Mouse (Mus musculus): ENCODE measurements around the gene Cdh3. TPM values are rescaled to one million over a fixed set of nuclear protein-coding genes. Genes with fewer than 3 reads are reported as not detected.
A peak's percentile ranks its signal among the peaks of the same experiment; 100 is the strongest.

The Cdh3 gene
- polyA plus RNA-seq, 1 experiment: not detected

DNA sequence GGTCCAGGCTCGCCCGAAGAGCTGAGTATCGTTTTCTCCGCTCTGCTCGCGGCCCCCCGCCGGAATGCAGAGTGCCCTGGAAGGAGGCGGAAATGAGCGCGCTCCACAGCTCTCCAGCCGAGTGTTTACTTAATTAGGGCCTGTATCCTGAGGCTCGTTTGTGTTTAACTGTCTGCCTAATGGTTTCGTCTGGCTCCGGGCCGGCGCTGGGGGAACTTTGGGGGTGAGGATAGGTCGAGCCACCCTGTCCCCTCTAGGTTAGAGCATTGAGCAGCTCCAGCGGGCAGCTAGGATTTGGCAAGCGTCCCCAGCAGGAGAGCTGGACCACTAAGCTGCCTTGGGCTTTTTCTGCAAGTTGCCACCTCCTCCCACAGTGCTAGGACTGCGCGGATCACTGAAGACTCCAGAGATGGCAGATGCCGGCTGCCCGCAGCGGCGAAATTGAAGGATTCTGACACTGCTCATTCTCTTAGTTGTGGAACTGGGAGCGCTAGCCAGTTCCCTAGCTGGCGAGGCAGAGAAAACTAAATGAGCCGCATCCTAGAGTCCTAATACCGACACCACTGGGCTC lies 2.8 kb upstream of the Cdh3 start:
- TF ChIP-seq POLR2A (IDR thresholded peaks at IDR 0.05; ENCODE audit: insufficient read depth, low read depth, low read length): no peak
- no peak for TF ChIP-seq CTCF (IDR thresholded peaks at IDR 0.05; ENCODE audit: insufficient read depth, low read depth, low read length)
- Histone ChIP-seq H3K4me3 (ENCODE audit: insufficient read depth, low read depth, low read length) (peak overlapping the region; percentile 17), H3K4me1 (ENCODE audit: control insufficient read depth, insufficient read depth, low read length) (peaks cover 21% of the 10 kb centered on the region), H3K27ac (ENCODE audit: insufficient read depth, low read depth, low read length) (no peak overlapping the region)
- WGBS: 3% methylated on average over 30 of the region's 30 CpGs

DNA sequence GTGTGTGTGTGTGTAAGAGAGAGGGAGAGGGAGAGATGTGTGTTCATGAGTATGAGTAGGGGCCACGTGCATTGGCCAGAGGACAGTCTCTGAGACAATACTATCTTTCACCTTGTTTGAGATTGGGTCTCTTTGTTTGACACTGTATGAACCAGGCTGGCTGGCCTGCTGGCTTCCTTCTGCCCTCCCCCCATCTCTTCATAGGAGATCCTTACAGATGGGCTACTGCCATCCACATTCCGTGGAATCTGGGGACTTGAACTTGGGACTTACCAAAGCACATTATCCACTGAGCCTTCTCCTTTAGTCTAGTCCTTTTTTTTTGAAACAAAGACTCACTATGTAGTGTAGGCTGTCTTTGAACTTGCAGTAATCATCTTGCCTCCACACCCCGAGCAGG lies 2.2 kb upstream of the Cdh3 start:
- WGBS: 35% methylated on average over 3 of the region's 3 CpGs
- Histone ChIP-seq H3K4me1 (ENCODE audit: control insufficient read depth, insufficient read depth, low read length) (peaks cover 21% of the 10 kb centered on the region), H3K27ac (ENCODE audit: insufficient read depth, low read depth, low read length) (no peak overlapping the region), H3K4me3 (ENCODE audit: insufficient read depth, low read depth, low read length) (no peak overlapping the region)
- TF ChIP-seq CTCF (IDR thresholded peaks at IDR 0.05; ENCODE audit: insufficient read depth, low read depth, low read length): no peak
- TF ChIP-seq POLR2A (IDR thresholded peaks at IDR 0.05; ENCODE audit: insufficient read depth, low read depth, low read length): no peak

DNA sequence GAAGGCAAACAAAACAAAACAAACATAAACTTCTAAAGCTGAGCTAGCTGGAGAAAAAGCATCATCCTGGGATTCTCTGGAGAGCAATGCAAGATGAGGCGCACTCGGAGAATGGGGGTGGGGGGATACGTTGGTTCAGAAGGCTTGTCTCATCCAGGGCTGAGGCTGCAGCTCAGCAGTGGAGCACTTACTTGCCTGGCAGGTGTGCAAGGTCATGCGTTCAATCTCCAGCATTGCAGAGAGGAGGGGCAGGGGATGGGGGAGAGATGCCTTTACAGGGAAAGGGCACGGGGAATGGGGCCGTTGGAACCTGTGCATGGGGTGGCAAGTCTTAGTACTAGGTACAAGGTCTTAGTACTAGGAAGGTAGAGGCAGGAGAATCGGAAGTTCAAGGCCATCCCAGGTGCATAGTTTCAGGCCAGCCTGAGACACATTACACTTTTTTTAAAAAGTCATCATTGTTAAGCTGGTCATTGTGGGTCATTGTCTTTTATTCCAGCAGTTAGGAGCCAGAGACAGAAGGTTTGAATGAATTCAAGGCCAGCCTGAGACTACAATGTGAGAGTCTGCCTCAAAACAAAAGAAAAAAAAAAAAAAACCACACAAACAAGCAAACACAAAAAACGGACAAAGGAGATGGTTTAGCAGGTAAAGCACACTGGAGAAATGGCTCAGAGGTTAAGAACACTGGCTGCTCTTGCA lies 1.5 kb upstream of the Cdh3 start:
- no peak for TF ChIP-seq CTCF (IDR thresholded peaks at IDR 0.05; ENCODE audit: insufficient read depth, low read depth, low read length)
- no peak for TF ChIP-seq POLR2A (IDR thresholded peaks at IDR 0.05; ENCODE audit: insufficient read depth, low read depth, low read length)
- WGBS: 64% methylated on average over 8 of the region's 8 CpGs
- Histone ChIP-seq H3K4me1 (ENCODE audit: control insufficient read depth, insufficient read depth, low read length) (peaks cover 21% of the 10 kb centered on the region), H3K4me3 (ENCODE audit: insufficient read depth, low read depth, low read length) (no peak overlapping the region), H3K27ac (ENCODE audit: insufficient read depth, low read depth, low read length) (no peak overlapping the region)

DNA sequence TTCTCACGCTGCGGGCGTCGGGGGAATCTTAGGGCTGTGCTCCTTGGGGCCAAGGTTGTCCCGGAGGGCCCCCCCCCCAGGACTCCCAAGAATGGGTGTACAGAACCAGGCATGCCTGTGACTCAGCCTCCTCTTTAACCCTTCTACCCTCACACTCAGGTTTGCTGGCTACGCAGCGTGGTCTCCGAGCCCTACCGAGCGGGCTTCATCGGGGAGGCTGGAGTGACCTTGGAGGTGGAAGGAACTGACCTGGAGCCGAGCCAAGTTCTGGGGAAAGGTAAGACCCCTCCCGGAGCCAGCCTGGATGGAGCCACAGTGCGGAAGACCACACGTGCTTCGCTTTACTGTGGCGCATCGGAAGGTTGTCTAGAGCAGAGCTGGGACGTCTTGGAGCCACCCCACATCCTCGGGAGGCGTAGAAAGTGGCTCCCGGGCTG lies 392 bp downstream of the Cdh3 start:
- 2% methylated on average over 22 of the region's 22 CpGs for WGBS
- Histone ChIP-seq H3K4me1 (ENCODE audit: control insufficient read depth, insufficient read depth, low read length) (peaks cover 21% of the 10 kb centered on the region), H3K27ac (ENCODE audit: insufficient read depth, low read depth, low read length) (no peak overlapping the region), H3K4me3 (ENCODE audit: insufficient read depth, low read depth, low read length) (peak overlapping the region; percentile 8)
- TF ChIP-seq CTCF (IDR thresholded peaks at IDR 0.05; ENCODE audit: insufficient read depth, low read depth, low read length) (no peak), POLR2A (IDR thresholded peaks at IDR 0.05; ENCODE audit: insufficient read depth, low read depth, low read length) (no peak)

DNA sequence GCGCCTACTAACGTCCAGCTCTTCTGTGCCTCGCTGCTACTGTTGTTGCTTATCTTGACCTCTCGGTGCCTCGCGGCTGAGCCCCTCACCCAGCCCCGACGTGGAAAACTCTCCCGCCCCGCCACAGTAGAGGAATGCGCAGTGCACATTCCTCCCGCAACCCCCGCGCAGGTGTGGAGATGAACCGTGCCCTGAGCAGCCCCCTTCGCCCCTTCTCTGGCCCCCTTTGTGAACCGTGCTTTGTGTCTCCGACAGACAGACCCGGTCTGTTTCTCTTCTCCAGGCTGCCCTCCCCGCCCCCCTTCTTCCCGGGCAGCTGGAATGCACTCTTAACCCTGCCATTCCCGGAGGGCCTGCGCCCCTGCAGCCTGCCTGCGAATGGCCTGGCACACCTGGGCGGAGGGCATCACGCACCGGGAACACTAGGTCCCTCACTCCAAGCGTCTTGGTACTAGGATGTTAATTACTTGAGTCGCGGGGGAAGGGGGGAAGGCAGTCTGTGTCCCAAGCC lies 895 bp downstream of the Cdh3 start:
- Histone ChIP-seq H3K27ac (ENCODE audit: insufficient read depth, low read depth, low read length) (no peak overlapping the region), H3K4me1 (ENCODE audit: control insufficient read depth, insufficient read depth, low read length) (peaks cover 21% of the 10 kb centered on the region), H3K4me3 (ENCODE audit: insufficient read depth, low read depth, low read length) (peak overlapping the region; percentile 8)
- no peak for TF ChIP-seq CTCF (IDR thresholded peaks at IDR 0.05; ENCODE audit: insufficient read depth, low read depth, low read length)
- no peak for TF ChIP-seq POLR2A (IDR thresholded peaks at IDR 0.05; ENCODE audit: insufficient read depth, low read depth, low read length)
- WGBS: 2% methylated on average over 30 of the region's 30 CpGs

DNA sequence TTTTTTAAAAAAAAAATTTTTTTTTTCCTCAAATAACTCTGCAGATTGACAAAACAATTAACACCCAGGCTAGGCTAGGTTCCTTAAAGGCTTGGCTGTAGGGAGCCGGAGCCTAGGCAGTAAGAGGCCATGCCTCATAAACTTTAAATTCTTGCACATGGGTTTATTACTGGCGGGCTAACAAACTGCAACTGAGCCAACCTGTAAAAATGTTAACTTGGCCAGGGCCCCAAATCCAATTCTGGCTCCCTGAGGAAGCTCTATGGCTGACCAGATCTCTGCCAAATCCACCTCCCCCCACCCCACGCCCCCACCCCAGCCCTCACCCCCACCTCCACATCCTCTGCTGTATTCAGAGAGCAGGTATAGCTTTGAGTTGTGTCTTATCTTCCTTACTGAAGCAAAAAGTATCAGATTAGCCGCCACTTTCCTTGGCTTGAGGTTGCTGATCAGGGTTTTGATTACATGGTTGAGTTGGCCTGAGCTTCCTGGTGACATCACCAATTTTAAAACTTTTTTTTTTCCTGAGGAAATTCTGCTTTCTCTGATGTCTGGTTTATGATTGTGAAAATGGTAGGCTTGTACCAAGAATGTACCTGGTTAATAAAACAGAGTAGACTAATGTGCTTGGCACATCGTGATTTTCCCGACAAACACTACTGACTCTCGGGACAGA lies 1.9 kb downstream of the Cdh3 start:
- Histone ChIP-seq H3K27ac (ENCODE audit: insufficient read depth, low read depth, low read length) (no peak overlapping the region), H3K4me1 (ENCODE audit: control insufficient read depth, insufficient read depth, low read length) (peaks cover 19% of the 10 kb centered on the region), H3K4me3 (ENCODE audit: insufficient read depth, low read depth, low read length) (no peak overlapping the region)
- 70% methylated on average over 7 of the region's 7 CpGs for WGBS
- no peak for TF ChIP-seq POLR2A (IDR thresholded peaks at IDR 0.05; ENCODE audit: insufficient read depth, low read depth, low read length)

DNA sequence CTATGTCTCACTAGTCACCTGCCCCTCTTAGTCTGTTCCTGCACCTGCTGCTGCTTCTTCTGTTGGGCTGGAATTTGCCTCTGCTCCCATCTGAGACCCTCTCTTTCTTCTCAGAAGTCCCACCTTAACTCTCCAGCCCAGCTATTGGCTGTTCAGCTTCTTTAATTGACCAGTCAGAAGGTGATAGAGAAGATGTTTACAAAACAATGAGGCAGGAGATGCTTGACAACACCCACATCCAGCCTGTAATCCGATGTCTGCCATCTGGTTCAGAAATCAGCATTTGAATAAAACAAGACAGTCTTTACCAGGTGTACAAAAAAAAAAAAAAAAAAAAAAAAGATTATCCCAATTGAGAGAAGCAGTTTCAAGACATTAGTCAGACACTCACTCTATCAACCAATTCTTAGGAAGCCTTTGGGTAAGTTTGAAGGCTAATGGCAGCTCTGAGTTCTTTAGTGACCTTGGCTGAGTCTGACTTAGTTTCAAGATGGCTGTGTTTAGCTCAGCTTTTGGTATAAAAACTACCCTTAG lies 5.3 kb downstream of the Cdh3 start:
- no peak for TF ChIP-seq CTCF (IDR thresholded peaks at IDR 0.05; ENCODE audit: insufficient read depth, low read depth, low read length)
- TF ChIP-seq POLR2A (IDR thresholded peaks at IDR 0.05; ENCODE audit: insufficient read depth, low read depth, low read length): no peak
- Histone ChIP-seq H3K4me3 (ENCODE audit: insufficient read depth, low read depth, low read length) (no peak overlapping the region), H3K4me1 (ENCODE audit: control insufficient read depth, insufficient read depth, low read length) (peaks cover 8% of the 10 kb centered on the region), H3K27ac (ENCODE audit: insufficient read depth, low read depth, low read length) (no peak overlapping the region)
- WGBS: 72% methylated on average over 1 of the region's 1 CpGs

DNA sequence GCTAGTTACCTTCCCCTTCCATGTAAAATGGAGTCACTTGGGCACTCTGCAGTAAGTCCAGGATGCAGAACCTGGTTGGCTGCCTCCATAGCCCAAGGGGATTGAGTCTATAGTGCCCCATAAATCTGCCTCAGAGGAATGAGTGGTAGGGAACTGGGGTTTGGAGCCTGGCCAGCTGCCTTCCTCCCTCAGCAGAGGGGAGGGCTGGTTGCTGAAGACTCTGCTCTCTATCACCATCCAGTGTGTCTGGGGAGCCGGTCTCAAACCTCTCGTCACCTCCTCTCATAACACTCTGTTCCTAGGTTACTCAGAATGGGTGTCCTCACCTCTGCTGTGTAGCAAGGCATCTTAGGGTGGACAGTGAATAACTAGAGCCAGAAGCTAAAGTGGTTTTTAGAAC lies 5.9 kb downstream of the Cdh3 start:
- Histone ChIP-seq H3K4me1 (ENCODE audit: control insufficient read depth, insufficient read depth, low read length) (peaks cover 2% of the 10 kb centered on the region), H3K27ac (ENCODE audit: insufficient read depth, low read depth, low read length) (no peak overlapping the region), H3K4me3 (ENCODE audit: insufficient read depth, low read depth, low read length) (no peak overlapping the region)
- TF ChIP-seq POLR2A (IDR thresholded peaks at IDR 0.05; ENCODE audit: insufficient read depth, low read depth, low read length) (no peak), CTCF (IDR thresholded peaks at IDR 0.05; ENCODE audit: insufficient read depth, low read depth, low read length) (no peak)
- 83% methylated on average over 2 of the region's 2 CpGs for WGBS

DNA sequence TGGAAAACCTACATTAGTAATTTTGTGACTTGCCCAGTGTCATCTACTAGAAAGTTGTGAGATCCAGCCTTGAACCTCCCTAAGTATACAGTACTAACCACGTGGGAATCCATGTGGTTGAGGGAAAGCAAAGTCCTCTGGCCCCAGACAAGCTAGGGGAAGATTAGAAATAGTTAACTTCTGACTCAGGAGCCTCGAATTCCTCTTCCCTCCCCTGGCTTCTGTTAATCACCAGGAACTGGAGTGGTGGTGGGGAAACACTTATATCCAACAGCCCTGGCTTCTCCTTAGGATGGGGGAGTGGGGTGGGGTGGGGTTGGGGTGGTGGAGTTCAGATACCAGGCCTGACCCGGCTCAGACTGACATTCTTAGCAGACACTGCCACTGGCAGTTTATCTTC lies 8.1 kb downstream of the Cdh3 start:
- TF ChIP-seq POLR2A (IDR thresholded peaks at IDR 0.05; ENCODE audit: insufficient read depth, low read depth, low read length): no peak
- TF ChIP-seq CTCF (IDR thresholded peaks at IDR 0.05; ENCODE audit: insufficient read depth, low read depth, low read length): no peak
- Histone ChIP-seq H3K4me1 (ENCODE audit: control insufficient read depth, insufficient read depth, low read length) (no peaks in the 10 kb centered on the region), H3K27ac (ENCODE audit: insufficient read depth, low read depth, low read length) (no peak overlapping the region), H3K4me3 (ENCODE audit: insufficient read depth, low read depth, low read length) (no peak overlapping the region)
- 49% methylated on average over 3 of the region's 3 CpGs for WGBS

Measured in olfactory bulb, adult 2 months (tissue).